Mouse (Mus musculus): ENCODE data around the gene Otop2.

GRCm38 (mm10) chr11:115271481-115271880 lies 35.5 kb upstream of the Otop2 start:
- TF ChIP-seq ZNF384 (IDR thresholded peaks at IDR 0.05; ENCODE audit: low read depth, low read length): no peak
- TF ChIP-seq CTCF (conservative IDR thresholded peaks at IDR 0.05 in 1 of 2, IDR thresholded peaks at IDR 0.05 in 1 of 2; ENCODE audit: low read depth in 2 of 2, low read length in 2 of 2): no peak
- TF ChIP-seq UBTF (IDR thresholded peaks at IDR 0.05; ENCODE audit: low read depth, low read length): no peak
- no peak for TF ChIP-seq MYC (IDR thresholded peaks at IDR 0.05; ENCODE audit: low read depth, low read length)
- TF ChIP-seq POLR2A (IDR thresholded peaks at IDR 0.05; ENCODE audit: low read depth, low read length): no peak
- TF ChIP-seq EP300 (IDR thresholded peaks at IDR 0.05; ENCODE audit: low read length): no peak
- no peak for TF ChIP-seq TBP (conservative IDR thresholded peaks at IDR 0.05; ENCODE audit: low read depth, low read length)
- no peak for TF ChIP-seq RCOR1 (conservative IDR thresholded peaks at IDR 0.05; ENCODE audit: low read depth, low read length)
- no peak for TF ChIP-seq RAD21 (IDR thresholded peaks at IDR 0.05; ENCODE audit: low read depth, low read length)
- no peak for TF ChIP-seq USF2 (conservative IDR thresholded peaks at IDR 0.05; ENCODE audit: low read depth, low read length)
- TF ChIP-seq ZC3H11A (IDR thresholded peaks at IDR 0.05; ENCODE audit: low read depth, low read length): no peak

Measured in CH12.LX (cell line).